Mouse (Mus musculus) stomach, embryonic 14.5 days (tissue): Measurements from ENCODE around the gene Hhat. TPM values are rescaled to one million over a fixed set of nuclear protein-coding genes. Genes with fewer than 3 reads are reported as not detected.

Source experiments
- ATAC-seq: fragments of 200-750 bp; cut with Nextera tagmentation; 2 replicates; pipeline ENCODE4 v1.8.0; 2017; ENCODE audit warnings: low read depth, moderate TSS enrichment; ENCODE audit not compliant: insufficient number of reproducible peaks, insufficient read depth, low FRiP score
- H3K27ac ChIP-seq: fragments of 300-500 bp; sonication (generic); 2 replicates; pipeline ENCODE4 v1.5.1; 2014; ENCODE audit warnings: mild to moderate bottlenecking, low read length, moderate library complexity, mixed read lengths
- H3K27me3 ChIP-seq: fragments of 300-500 bp; sonication (generic); 2 replicates; pipeline ENCODE4 v1.6.1; 2014; ENCODE audit warnings: low read length, control low read depth, mixed read lengths; ENCODE audit not compliant: control insufficient read depth, insufficient read depth
- H3K36me3 ChIP-seq: fragments of 300-500 bp; sonication (generic); 2 replicates; pipeline ENCODE4 v1.6.1; 2014; ENCODE audit warnings: mild to moderate bottlenecking, control low read depth, low read length, moderate library complexity, mixed read lengths; ENCODE audit not compliant: control insufficient read depth, insufficient read depth
- H3K4me1 ChIP-seq: fragments of 300-500 bp; sonication (generic); 2 replicates; pipeline ENCODE4 v1.6.1; 2014; ENCODE audit warnings: low read length, control low read depth, mixed read lengths; ENCODE audit not compliant: control insufficient read depth, insufficient read depth
- H3K4me2 ChIP-seq: fragments of 300-500 bp; sonication (generic); replicated peaks from 2 replicates; pipeline ENCODE4 v1.6.1; 2014; ENCODE audit warnings: low read depth, low read length, control low read depth
- H3K4me3 ChIP-seq: fragments of 300-500 bp; sonication (generic); 2 replicates; pipeline ENCODE4 v1.5.1; 2014; ENCODE audit warnings: low read depth, low read length, control low read depth
- H3K9ac ChIP-seq: fragments of 300-500 bp; sonication (generic); replicated peaks from 2 replicates; pipeline ENCODE4 v1.6.1; 2014; ENCODE audit warnings: low read depth, mild to moderate bottlenecking, control low read depth, low read length, moderate library complexity, mixed read lengths
- H3K9me3 ChIP-seq: fragments of 300-500 bp; sonication (generic); 2 replicates; pipeline ENCODE4 v1.6.1; 2016; ENCODE audit warnings: low read depth, low read length, control low read depth; ENCODE audit not compliant: control insufficient read depth
- WGBS: fragments of 180-500 bp; shearing (Covaris S2); extraction: QIAGEN DNeasy Blood & Tissue Kit; methylation state at CpG from one replicate; pipeline ENCODE4 v1.1.7; 2014; 5-methylcytosine and 5-hydroxymethylcytosine counted together
- polyA plus RNA-seq: library from polyadenylated mRNA; unstranded; fragments of >200 nt; fragmentation: Nextera tagmentation; extraction: Ambion mirVana; gene quantifications from 2 replicates; pipeline ENCODE4 v1.2.1, GENCODE M21; 2014

Gene Hhat
- polyA plus RNA-seq, 1 experiment from 2014 or later = 14.2 TPM

DNA sequence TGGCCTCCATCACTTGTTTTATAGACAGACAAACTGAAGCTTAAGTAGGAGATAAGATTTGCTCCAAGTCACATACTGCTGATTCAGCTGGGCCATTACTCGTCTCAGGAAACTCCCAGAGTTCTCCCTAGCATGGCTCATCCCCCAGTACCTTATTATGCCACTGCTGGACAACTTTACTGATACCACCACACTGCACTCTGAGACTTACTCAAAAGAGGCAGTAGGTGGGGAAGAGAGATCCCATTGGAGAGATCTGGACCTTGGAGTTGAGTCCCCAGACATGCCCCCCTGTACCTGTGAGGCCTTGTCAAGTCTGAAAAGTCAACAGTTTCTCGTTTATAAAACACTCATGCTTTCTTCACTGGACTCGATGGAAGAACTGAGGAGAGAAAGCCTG, 131.8 kb downstream of the Hhat start:
- Histone ChIP-seq H3K9me3 (no peaks in the 10 kb centered on the region), H3K4me3 (no peak overlapping the region), H3K4me1 (no peaks in the 10 kb centered on the region), H3K36me3 (no peaks in the 10 kb centered on the region), H3K27me3 (no peaks in the 10 kb centered on the region), H3K27ac (no peak overlapping the region), H3K9ac (no peak overlapping the region), H3K4me2 (no peak overlapping the region)
- 48% methylated on average over 3 of the region's 3 CpGs for WGBS
- no peak for ATAC-seq

DNA sequence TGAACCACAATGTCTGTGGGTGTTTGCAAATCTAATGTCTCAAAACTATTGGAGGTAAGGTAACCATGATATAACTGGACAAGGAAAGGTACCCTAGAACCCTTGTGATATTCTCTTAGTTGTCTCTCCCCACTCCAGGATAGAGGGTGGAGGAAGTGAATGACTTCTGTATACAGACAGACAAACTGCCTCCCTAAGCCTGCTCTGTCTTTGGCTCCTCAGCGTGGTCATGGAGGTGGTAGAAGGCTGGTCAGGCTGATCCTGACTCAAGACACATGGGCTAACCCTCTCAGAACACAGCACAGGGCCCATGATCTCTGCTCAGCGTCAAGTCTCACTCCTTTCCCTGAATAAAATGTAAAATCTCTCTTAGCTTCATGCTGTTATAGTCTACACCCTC, 149.2 kb downstream of the Hhat start:
- Histone ChIP-seq H3K9ac (no peak overlapping the region), H3K27me3 (no peaks in the 10 kb centered on the region), H3K36me3 (no peaks in the 10 kb centered on the region), H3K9me3 (no peaks in the 10 kb centered on the region), H3K4me2 (no peak overlapping the region), H3K4me1 (no peaks in the 10 kb centered on the region), H3K4me3 (no peak overlapping the region), H3K27ac (no peak overlapping the region)
- ATAC-seq = no peak
- 88% methylated on average over 2 of the region's 2 CpGs for WGBS

GRCm38 (mm10) chr1:192613271-192613670, 157.8 kb downstream of the Hhat start:
- no peak overlapping the region for H3K9ac ChIP-seq
- no peak overlapping the region for H3K4me2 ChIP-seq
- no peak for ATAC-seq
- WGBS = 63% methylated on average over 6 of the region's 6 CpGs
- H3K4me3 ChIP-seq = no peak overlapping the region
- no peaks in the 10 kb centered on the region for H3K4me1 ChIP-seq
- no peaks in the 10 kb centered on the region for H3K27me3 ChIP-seq
- no peaks in the 10 kb centered on the region for H3K9me3 ChIP-seq
- no peak overlapping the region for H3K27ac ChIP-seq
- H3K36me3 ChIP-seq = no peaks in the 10 kb centered on the region

DNA sequence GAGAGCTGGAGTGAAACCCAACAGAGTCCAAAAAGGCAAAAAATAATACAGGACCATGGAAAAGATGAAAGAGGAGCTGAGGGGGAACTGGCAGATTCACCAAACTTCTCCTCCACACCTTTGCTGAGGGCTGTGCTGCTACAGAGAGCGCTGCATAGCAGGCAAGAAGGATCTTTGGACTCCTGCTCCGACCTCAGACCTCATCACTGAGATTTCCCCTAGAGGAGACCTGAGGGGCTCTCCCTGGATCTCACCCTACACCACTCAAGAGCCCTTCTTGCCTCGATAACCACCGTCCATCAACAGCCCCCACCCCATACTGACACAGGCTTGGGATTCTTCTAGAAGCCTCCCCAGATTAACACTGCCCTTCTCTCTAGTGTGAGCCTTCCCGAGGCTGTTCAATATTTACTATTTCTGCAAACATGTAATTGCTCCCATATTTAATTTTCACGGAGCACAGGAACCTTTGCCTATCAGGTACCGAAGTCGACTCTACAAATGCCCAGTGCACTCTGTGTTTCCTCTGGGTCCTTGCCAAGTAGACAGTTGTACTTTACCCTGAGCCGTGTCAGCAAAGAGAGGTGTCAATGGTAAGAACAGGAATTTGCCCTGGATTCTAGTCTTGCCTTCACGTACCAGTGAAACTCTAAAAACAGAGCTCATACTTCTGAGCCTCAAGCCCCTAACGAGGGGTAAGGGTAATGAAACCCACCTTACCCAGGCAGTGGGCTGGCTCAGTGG, 158.9 kb downstream of the Hhat start:
- H3K27me3 ChIP-seq = no peaks in the 10 kb centered on the region
- no peaks in the 10 kb centered on the region for H3K36me3 ChIP-seq
- H3K9me3 ChIP-seq = no peaks in the 10 kb centered on the region
- no peak overlapping the region for H3K27ac ChIP-seq
- H3K4me3 ChIP-seq = no peak overlapping the region
- H3K4me1 ChIP-seq = no peaks in the 10 kb centered on the region
- ATAC-seq = no peak
- no peak overlapping the region for H3K9ac ChIP-seq
- 72% methylated on average over 11 of the region's 11 CpGs for WGBS
- H3K4me2 ChIP-seq = no peak overlapping the region

- no peak overlapping the region for H3K4me3 ChIP-seq
- no peak for ATAC-seq
- no peak overlapping the region for H3K4me2 ChIP-seq
- H3K4me1 ChIP-seq = peaks cover 5% of the 10 kb centered on the region; the same call in 1 of the 2 replicates
- H3K27me3 ChIP-seq = no peaks in the 10 kb centered on the region
- H3K9ac ChIP-seq = no peak overlapping the region
- H3K27ac ChIP-seq = no peak overlapping the region
- no peaks in the 10 kb centered on the region for H3K9me3 ChIP-seq
- no peaks in the 10 kb centered on the region for H3K36me3 ChIP-seq
- 83% methylated on average over 8 of the region's 8 CpGs for WGBS
Observed at GRCm38 (mm10) chr1:192606876-192607275, 164.1 kb downstream of the Hhat start.

DNA sequence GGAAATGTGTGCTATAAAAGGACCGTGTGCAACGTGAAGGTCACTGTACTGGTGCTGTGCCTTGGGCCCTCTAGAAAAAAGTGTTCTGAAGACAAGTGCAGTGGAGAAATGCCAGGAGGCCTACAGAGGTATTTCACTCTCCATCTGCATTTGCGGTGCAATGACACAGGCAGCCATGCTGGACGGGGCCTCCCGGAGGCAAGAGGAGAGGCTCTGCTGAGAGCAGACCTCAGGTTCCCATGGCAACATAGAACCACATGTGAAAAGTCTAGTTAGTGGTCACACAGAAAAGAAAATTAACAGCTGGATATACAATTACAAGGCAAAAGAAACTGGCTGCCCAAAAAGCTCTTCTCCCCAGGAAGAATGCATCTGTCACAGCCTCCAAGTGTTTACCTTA, 166.6 kb downstream of the Hhat start:
- no peak overlapping the region for H3K4me2 ChIP-seq
- 49% methylated on average over 5 of the region's 5 CpGs for WGBS
- no peak overlapping the region for H3K4me3 ChIP-seq
- H3K27me3 ChIP-seq = no peaks in the 10 kb centered on the region
- no peak overlapping the region for H3K9ac ChIP-seq
- peaks cover 5% of the 10 kb centered on the region; the same call in 1 of the 2 replicates for H3K4me1 ChIP-seq
- H3K36me3 ChIP-seq = no peaks in the 10 kb centered on the region
- no peak overlapping the region for H3K27ac ChIP-seq
- ATAC-seq = no peak
- no peaks in the 10 kb centered on the region for H3K9me3 ChIP-seq

GRCm38 (mm10) chr1:192603556-192603955, 167.5 kb downstream of the Hhat start:
- ATAC-seq = no peak
- Histone ChIP-seq H3K4me1 (peaks cover 5% of the 10 kb centered on the region; the same call in 1 of the 2 replicates), H3K36me3 (no peaks in the 10 kb centered on the region), H3K9ac (no peak overlapping the region), H3K4me3 (no peak overlapping the region), H3K27ac (no peak overlapping the region), H3K27me3 (no peaks in the 10 kb centered on the region), H3K9me3 (no peaks in the 10 kb centered on the region), H3K4me2 (no peak overlapping the region)
- 46% methylated on average over 7 of the region's 7 CpGs for WGBS

GRCm38 (mm10) chr1:192601206-192601605, 169.8 kb downstream of the Hhat start:
- Histone ChIP-seq H3K36me3 (no peaks in the 10 kb centered on the region), H3K27ac (no peak overlapping the region), H3K27me3 (no peaks in the 10 kb centered on the region), H3K4me1 (peaks cover 5% of the 10 kb centered on the region; the same call in 1 of the 2 replicates), H3K4me3 (no peak overlapping the region), H3K9ac (no peak overlapping the region), H3K9me3 (no peaks in the 10 kb centered on the region), H3K4me2 (no peak overlapping the region)
- 85% methylated on average over 3 of the region's 3 CpGs for WGBS
- ATAC-seq = no peak

DNA sequence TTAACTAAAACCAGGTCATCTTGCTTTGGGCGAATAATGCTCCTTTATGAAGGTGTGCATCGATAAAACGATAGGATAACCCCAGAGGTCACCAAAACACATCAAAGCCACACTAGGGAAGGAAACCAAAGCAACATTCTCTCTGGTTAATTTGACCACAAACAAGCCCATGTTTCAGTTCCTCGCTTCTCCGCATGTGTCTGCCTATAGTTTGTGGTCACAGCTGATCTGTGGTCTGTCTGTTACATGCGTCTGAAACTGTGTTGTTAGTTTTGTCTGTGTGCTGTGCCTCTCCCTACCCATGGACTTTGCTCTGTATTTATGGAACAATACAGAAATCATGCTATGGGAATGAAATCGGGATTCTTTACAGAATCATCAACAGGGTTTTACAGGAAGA, 171.3 kb downstream of the Hhat start:
- no peak overlapping the region for H3K4me2 ChIP-seq
- no peak overlapping the region for H3K4me3 ChIP-seq
- H3K27me3 ChIP-seq = no peaks in the 10 kb centered on the region
- H3K9me3 ChIP-seq = no peaks in the 10 kb centered on the region
- no peak overlapping the region for H3K27ac ChIP-seq
- H3K36me3 ChIP-seq = no peaks in the 10 kb centered on the region
- no peak for ATAC-seq
- WGBS = 86% methylated on average over 7 of the region's 7 CpGs
- no peak overlapping the region for H3K9ac ChIP-seq
- peaks cover 5% of the 10 kb centered on the region; the same call in 1 of the 2 replicates for H3K4me1 ChIP-seq
